Mouse (Mus musculus): Measurements from ENCODE around the gene Cog6.

DNA sequence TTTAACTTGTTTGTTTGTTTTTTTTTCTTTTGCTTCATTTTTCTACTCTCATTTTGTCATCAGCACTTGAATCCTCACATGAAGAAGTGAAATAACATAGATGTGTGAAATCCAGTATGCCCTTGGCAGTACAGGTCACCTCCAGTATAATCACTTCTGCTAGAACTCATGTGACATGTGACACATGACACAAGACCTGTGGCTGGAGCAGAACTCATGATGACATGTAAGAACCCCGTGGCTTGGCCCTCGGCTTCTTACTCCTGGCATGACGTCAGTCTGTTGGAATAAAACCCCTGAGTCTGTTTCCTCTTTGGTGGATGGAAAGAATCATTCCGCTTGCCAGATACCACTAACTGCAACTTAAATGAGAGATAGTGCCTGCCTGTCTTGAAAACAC lies 10.3 kb upstream of the Cog6 start:
- no peak for TF ChIP-seq CTCF (conservative IDR thresholded peaks at IDR 0.05; ENCODE audit: low read length)
- TF ChIP-seq POU5F1 (IDR thresholded peaks at IDR 0.05; ENCODE audit: borderline replicate concordance, low read length), result no peak
